Mouse (Mus musculus) embryonic facial prominence, embryonic 11.5 days (tissue): ENCODE data around the gene Sik3. TPM values are rescaled to one million over a fixed set of nuclear protein-coding genes. Genes with fewer than 3 reads are reported as not detected.

ENCODE experiments used
- ATAC-seq: fragments of 200-750 bp; cut with Nextera tagmentation; replicated peaks from 2 replicates; pipeline ENCODE4 v1.8.0; 2017; ENCODE audit warnings: low read depth; ENCODE audit not compliant: insufficient number of reproducible peaks, low FRiP score, low TSS enrichment
- DNase-seq: peaks from one replicate; pipeline ENCODE4 v3.0.0-alpha.2; 2015; ENCODE audit warnings: low spot score
- H3K27ac ChIP-seq: fragments of 300-500 bp; sonication (generic); replicated peaks from 2 replicates; pipeline ENCODE4 v1.5.1; 2014; ENCODE audit warnings: mild to moderate bottlenecking, low read depth, low read length, control low read depth
- H3K27me3 ChIP-seq: fragments of 300-500 bp; sonication (generic); 2 replicates; pipeline ENCODE4 v1.6.1; 2014; ENCODE audit warnings: mild to moderate bottlenecking, low read length, moderate library complexity, mixed read lengths; ENCODE audit not compliant: control insufficient read depth, insufficient read depth
- H3K36me3 ChIP-seq: fragments of 300-500 bp; sonication (generic); replicated peaks from 2 replicates; pipeline ENCODE4 v1.6.1; 2014; ENCODE audit warnings: low read depth, mild to moderate bottlenecking, low read length, moderate library complexity, mixed read lengths; ENCODE audit not compliant: control insufficient read depth, insufficient read depth
- H3K4me1 ChIP-seq: fragments of 300-500 bp; sonication (generic); 2 replicates; pipeline ENCODE4 v1.6.1; 2014; ENCODE audit warnings: low read length, mixed read lengths; ENCODE audit not compliant: control insufficient read depth, insufficient read depth
- H3K4me2 ChIP-seq: fragments of 300-500 bp; sonication (generic); 2 replicates; pipeline ENCODE4 v1.6.1; 2014; ENCODE audit warnings: low read depth, mild to moderate bottlenecking, control low read depth, low read length, moderate library complexity
- H3K4me3 ChIP-seq: fragments of 300-500 bp; sonication (generic); 2 replicates; pipeline ENCODE4 v1.5.1; 2014; ENCODE audit warnings: low read depth, low read length, control low read depth
- H3K9ac ChIP-seq: fragments of 300-500 bp; sonication (generic); replicated peaks from 2 replicates; pipeline ENCODE4 v1.6.1; 2014; ENCODE audit warnings: mild to moderate bottlenecking, control low read depth, low read length
- H3K9me3 ChIP-seq: fragments of 300-500 bp; sonication (generic); replicated peaks from 2 replicates; pipeline ENCODE4 v1.6.1; 2016; ENCODE audit warnings: mild to moderate bottlenecking, low read length, inconsistent platforms, mixed read lengths; ENCODE audit not compliant: control insufficient read depth
- WGBS: fragments of 180-500 bp; shearing (Covaris S2); extraction: QIAGEN DNeasy Blood & Tissue Kit; methylation state at CpG from one replicate; pipeline ENCODE4 v1.1.7; 2014; 5-methylcytosine and 5-hydroxymethylcytosine counted together
- polyA plus RNA-seq: library from polyadenylated mRNA; unstranded; fragments of >200 nt; fragmentation: Nextera tagmentation; extraction: Ambion mirVana; gene quantifications from 2 replicates; pipeline ENCODE4 v1.2.1, GENCODE M21; 2014

Gene Sik3
- polyA plus RNA-seq, 1 experiment from 2014 or later: 8.2 TPM

GRCm38 (mm10) chr9:46046724-46047517 lies 34.3 kb downstream of the Sik3 start:
- Histone ChIP-seq H3K4me3 (no peak overlapping the region), H3K4me2 (no peak overlapping the region), H3K9me3 (no peaks in the 10 kb centered on the region), H3K27ac (no peak overlapping the region), H3K9ac (no peak overlapping the region), H3K36me3 (no peaks in the 10 kb centered on the region), H3K27me3 (no peaks in the 10 kb centered on the region), H3K4me1 (no peaks in the 10 kb centered on the region)
- 77% methylated on average over 11 of the region's 11 CpGs for WGBS
- no peak for ATAC-seq
- no peak for DNase-seq

GRCm38 (mm10) chr9:46049525-46049924 lies 36.9 kb downstream of the Sik3 start:
- Histone ChIP-seq H3K27ac (no peak overlapping the region), H3K4me2 (no peak overlapping the region), H3K27me3 (no peaks in the 10 kb centered on the region), H3K4me1 (no peaks in the 10 kb centered on the region), H3K9me3 (no peaks in the 10 kb centered on the region), H3K36me3 (no peaks in the 10 kb centered on the region), H3K9ac (no peak overlapping the region), H3K4me3 (no peak overlapping the region)
- no peak for ATAC-seq
- DNase-seq: no peak
- whole genome bisulfite sequencing: 65% methylated on average over 7 of the region's 7 CpGs

GRCm38 (mm10) chr9:46050203-46050602 lies 37.6 kb downstream of the Sik3 start:
- Histone ChIP-seq H3K27me3 (no peaks in the 10 kb centered on the region), H3K4me3 (no peak overlapping the region), H3K9me3 (no peaks in the 10 kb centered on the region), H3K4me2 (no peak overlapping the region), H3K27ac (no peak overlapping the region), H3K9ac (no peak overlapping the region), H3K4me1 (no peaks in the 10 kb centered on the region), H3K36me3 (no peaks in the 10 kb centered on the region)
- DNase-seq (no peak), ATAC-seq (no peak)
- WGBS: 76% methylated on average over 8 of the region's 8 CpGs

GRCm38 (mm10) chr9:46053014-46053666 lies 40.5 kb downstream of the Sik3 start:
- no peak for DNase-seq
- H3K4me2 ChIP-seq: no peak overlapping the region

GRCm38 (mm10) chr9:46058065-46058464 lies 45.4 kb downstream of the Sik3 start:
- Histone ChIP-seq H3K9ac (no peak overlapping the region), H3K4me2 (no peak overlapping the region), H3K27me3 (no peaks in the 10 kb centered on the region), H3K9me3 (no peaks in the 10 kb centered on the region), H3K4me1 (no peaks in the 10 kb centered on the region), H3K27ac (no peak overlapping the region), H3K36me3 (no peaks in the 10 kb centered on the region), H3K4me3 (no peak overlapping the region)
- 87% methylated on average over 3 of the region's 3 CpGs for WGBS
- no peak for ATAC-seq
- no peak for DNase-seq

More at GRCm38 (mm10) chr9:46053014-46053666, 40.5 kb downstream of the Sik3 start:
- H3K9ac ChIP-seq: no peak overlapping the region
- H3K36me3 ChIP-seq: no peaks in the 10 kb centered on the region
- 86% methylated on average over 9 of the region's 9 CpGs for WGBS
- H3K27me3 ChIP-seq: no peaks in the 10 kb centered on the region
- H3K4me3 ChIP-seq: no peak overlapping the region
- no peak overlapping the region for H3K27ac ChIP-seq
- no peaks in the 10 kb centered on the region for H3K4me1 ChIP-seq
- no peaks in the 10 kb centered on the region for H3K9me3 ChIP-seq
- ATAC-seq: no peak

GRCm38 (mm10) chr9:46060249-46060648 lies 47.6 kb downstream of the Sik3 start:
- H3K9me3 ChIP-seq: no peaks in the 10 kb centered on the region
- no peaks in the 10 kb centered on the region for H3K27me3 ChIP-seq
- H3K36me3 ChIP-seq: no peaks in the 10 kb centered on the region
- no peak overlapping the region for H3K9ac ChIP-seq
- no peak overlapping the region for H3K4me3 ChIP-seq
- 86% methylated on average over 2 of the region's 2 CpGs for WGBS
- no peak overlapping the region for H3K4me2 ChIP-seq
- H3K4me1 ChIP-seq: no peaks in the 10 kb centered on the region
- DNase-seq (no peak), ATAC-seq (no peak)
- H3K27ac ChIP-seq: no peak overlapping the region

- Histone ChIP-seq H3K27ac (no peak overlapping the region), H3K9ac (no peak overlapping the region), H3K4me2 (no peak overlapping the region), H3K36me3 (no peaks in the 10 kb centered on the region), H3K4me1 (no peaks in the 10 kb centered on the region), H3K9me3 (no peaks in the 10 kb centered on the region), H3K4me3 (no peak overlapping the region), H3K27me3 (no peaks in the 10 kb centered on the region)
- DNase-seq: no peak
- ATAC-seq: no peak
- 75% methylated on average over 9 of the region's 9 CpGs for WGBS
Observed at GRCm38 (mm10) chr9:46061696-46062425, 49.2 kb downstream of the Sik3 start.

GRCm38 (mm10) chr9:46064331-46064730 lies 51.7 kb downstream of the Sik3 start:
- Histone ChIP-seq H3K36me3 (no peaks in the 10 kb centered on the region), H3K4me2 (no peak overlapping the region), H3K9me3 (no peaks in the 10 kb centered on the region), H3K9ac (no peak overlapping the region), H3K4me3 (no peak overlapping the region), H3K27ac (no peak overlapping the region), H3K27me3 (no peaks in the 10 kb centered on the region), H3K4me1 (no peaks in the 10 kb centered on the region)
- no peak for ATAC-seq
- 93% methylated on average over 7 of the region's 7 CpGs for WGBS
- no peak for DNase-seq
